Mouse (Mus musculus): ENCODE data around the gene Nfe2l3. TPM values are rescaled to one million over a fixed set of nuclear protein-coding genes. Genes with fewer than 3 reads are reported as not detected.
"Not testable (repeated sequence)": the region's sequence is repeated elsewhere in the genome, so short reads cannot be mapped to it uniquely, and the experiment has no call there.

The Nfe2l3 gene
- polyA plus RNA-seq, 1 experiment from 2014 or later, result 5.0 TPM

- no peaks in the 10 kb centered on the region for H3K9me3 ChIP-seq (replicated peaks; ENCODE audit: low read length)
- 73% methylated on average over 8 of the region's 8 CpGs for WGBS
- TF ChIP-seq CTCF (IDR thresholded peaks at IDR 0.05; ENCODE audit: low read depth), result no peak
- no peak for DNase-seq (ENCODE audit: low spot score)
- no peak for ATAC-seq (replicated peaks; ENCODE audit: low FRiP score, low read depth)
- no peak overlapping the region for H3K4me2 ChIP-seq (ENCODE audit: low read length)
- no peak overlapping the region for H3K4me3 ChIP-seq (replicated peaks; ENCODE audit: low read depth, low read length)
- H3K9ac ChIP-seq (ENCODE audit: low read depth, low read length), result no peak overlapping the region
- no peaks in the 10 kb centered on the region for H3K4me1 ChIP-seq (replicated peaks; ENCODE audit: insufficient read depth, low read length)
- H3K27me3 ChIP-seq (ENCODE audit: insufficient read depth, low read length), result no peaks in the 10 kb centered on the region
- peaks cover 37% of the 10 kb centered on the region for H3K36me3 ChIP-seq (ENCODE audit: insufficient read depth, low read length)
- H3K27ac ChIP-seq, result no peak overlapping the region
These were observed 49.1 kb downstream of the Nfe2l3 start for GRCm38 (mm10) chr6:51481548-51481947.

GRCm38 (mm10) chr6:51483861-51484260 lies 51.4 kb downstream of the Nfe2l3 start:
- Histone ChIP-seq H3K4me1 (replicated peaks; ENCODE audit: insufficient read depth, low read length) (no peaks in the 10 kb centered on the region), H3K9me3 (replicated peaks; ENCODE audit: low read length) (no peaks in the 10 kb centered on the region), H3K9ac (ENCODE audit: low read depth, low read length) (no peak overlapping the region), H3K4me2 (ENCODE audit: low read length) (no peak overlapping the region), H3K4me3 (replicated peaks; ENCODE audit: low read depth, low read length) (no peak overlapping the region), H3K27me3 (ENCODE audit: insufficient read depth, low read length) (no peaks in the 10 kb centered on the region), H3K36me3 (ENCODE audit: insufficient read depth, low read length) (peaks cover 32% of the 10 kb centered on the region), H3K27ac (no peak overlapping the region)
- 90% methylated on average over 3 of the region's 3 CpGs for WGBS
- no peak for TF ChIP-seq CTCF (IDR thresholded peaks at IDR 0.05; ENCODE audit: low read depth)
- DNase-seq (ENCODE audit: low spot score) (no peak), ATAC-seq (replicated peaks; ENCODE audit: low FRiP score, low read depth) (no peak)

GRCm38 (mm10) chr6:51484556-51484955 lies 52.1 kb downstream of the Nfe2l3 start:
- not testable (repeated sequence) for H3K27me3 ChIP-seq (ENCODE audit: insufficient read depth, low read length); H3K9me3 ChIP-seq (replicated peaks; ENCODE audit: low read length); H3K9ac ChIP-seq (ENCODE audit: low read depth, low read length); H3K4me2 ChIP-seq (ENCODE audit: low read length); H3K4me1 ChIP-seq (replicated peaks; ENCODE audit: insufficient read depth, low read length); H3K27ac ChIP-seq; ATAC-seq (replicated peaks; ENCODE audit: low FRiP score, low read depth); DNase-seq (ENCODE audit: low spot score); H3K4me3 ChIP-seq (replicated peaks; ENCODE audit: low read depth, low read length)
- 88% methylated on average over 8 of the region's 8 CpGs for WGBS
- TF ChIP-seq CTCF (IDR thresholded peaks at IDR 0.05; ENCODE audit: low read depth), result peak; percentile 20; the same call in 1 of the 2 replicates
- peaks cover 25% of the 10 kb centered on the region for H3K36me3 ChIP-seq (ENCODE audit: insufficient read depth, low read length)

- DNase-seq (ENCODE audit: low spot score) (no peak), ATAC-seq (replicated peaks; ENCODE audit: low FRiP score, low read depth) (no peak)
- H3K4me2 ChIP-seq (ENCODE audit: low read length), result no peak overlapping the region
- WGBS, result 59% methylated on average over 2 of the region's 2 CpGs
- no peak overlapping the region for H3K9ac ChIP-seq (ENCODE audit: low read depth, low read length)
- no peak for TF ChIP-seq CTCF (IDR thresholded peaks at IDR 0.05; ENCODE audit: low read depth)
- no peak overlapping the region for H3K27ac ChIP-seq
- peaks cover 14% of the 10 kb centered on the region for H3K36me3 ChIP-seq (ENCODE audit: insufficient read depth, low read length)
- H3K4me3 ChIP-seq (replicated peaks; ENCODE audit: low read depth, low read length), result no peak overlapping the region
- H3K9me3 ChIP-seq (replicated peaks; ENCODE audit: low read length), result no peaks in the 10 kb centered on the region
- no peaks in the 10 kb centered on the region for H3K27me3 ChIP-seq (ENCODE audit: insufficient read depth, low read length)
- H3K4me1 ChIP-seq (replicated peaks; ENCODE audit: insufficient read depth, low read length), result no peaks in the 10 kb centered on the region
These were observed 53.2 kb downstream of the Nfe2l3 start for GRCm38 (mm10) chr6:51485646-51486045.

GRCm38 (mm10) chr6:51486076-51486710 lies 53.7 kb downstream of the Nfe2l3 start:
- no peak overlapping the region for H3K9ac ChIP-seq (ENCODE audit: low read depth, low read length)
- H3K27ac ChIP-seq, result no peak overlapping the region
- peaks cover 10% of the 10 kb centered on the region; the same call in 1 of the 2 replicates for H3K36me3 ChIP-seq (ENCODE audit: insufficient read depth, low read length)
- no peaks in the 10 kb centered on the region for H3K27me3 ChIP-seq (ENCODE audit: insufficient read depth, low read length)
- ATAC-seq (replicated peaks; ENCODE audit: low FRiP score, low read depth) (no peak), DNase-seq (ENCODE audit: low spot score) (no peak)
- H3K4me2 ChIP-seq (ENCODE audit: low read length), result no peak overlapping the region
- no peaks in the 10 kb centered on the region for H3K9me3 ChIP-seq (replicated peaks; ENCODE audit: low read length)
- WGBS, result 67% methylated on average over 7 of the region's 7 CpGs
- TF ChIP-seq CTCF (IDR thresholded peaks at IDR 0.05; ENCODE audit: low read depth), result no peak
- H3K4me1 ChIP-seq (replicated peaks; ENCODE audit: insufficient read depth, low read length), result no peaks in the 10 kb centered on the region
- H3K4me3 ChIP-seq (replicated peaks; ENCODE audit: low read depth, low read length), result no peak overlapping the region

- Histone ChIP-seq H3K4me2 (ENCODE audit: low read length) (no peak overlapping the region), H3K4me1 (replicated peaks; ENCODE audit: insufficient read depth, low read length) (no peaks in the 10 kb centered on the region), H3K36me3 (ENCODE audit: insufficient read depth, low read length) (peaks cover 7% of the 10 kb centered on the region; the same call in 1 of the 2 replicates), H3K27me3 (ENCODE audit: insufficient read depth, low read length) (no peaks in the 10 kb centered on the region), H3K9me3 (replicated peaks; ENCODE audit: low read length) (no peaks in the 10 kb centered on the region), H3K4me3 (replicated peaks; ENCODE audit: low read depth, low read length) (no peak overlapping the region), H3K27ac (no peak overlapping the region), H3K9ac (ENCODE audit: low read depth, low read length) (no peak overlapping the region)
- no peak for TF ChIP-seq CTCF (IDR thresholded peaks at IDR 0.05; ENCODE audit: low read depth)
- 92% methylated on average over 5 of the region's 5 CpGs for WGBS
- ATAC-seq (replicated peaks; ENCODE audit: low FRiP score, low read depth), result no peak
- no peak for DNase-seq (ENCODE audit: low spot score)
These were observed 54.3 kb downstream of the Nfe2l3 start for GRCm38 (mm10) chr6:51486731-51487130.
